Mouse (Mus musculus) CH12.LX (cell line): ENCODE data around the gene Txk. TPM values are rescaled to one million over a fixed set of nuclear protein-coding genes. Genes with fewer than 3 reads are reported as not detected.

Source experiments
- DNase-seq: peaks from one replicate; pipeline ENCODE4 v3.0.0-alpha.2; 2013; ENCODE audit errors: extremely low read depth
- H3K27ac ChIP-seq: 2 replicates; pipeline ENCODE4 v1.5.1; 2012; ENCODE audit warnings: low read depth, mild to moderate bottlenecking, control low read depth, moderate library complexity; ENCODE audit not compliant: insufficient read depth
- H3K27me3 ChIP-seq: replicated peaks from 2 replicates; pipeline ENCODE3; 2012; ENCODE audit warnings: inconsistent platforms
- H3K36me3 ChIP-seq, 2 experiments: replicated peaks in 1 of 2; 2 replicates each; pipeline versions ENCODE3 to v1.6.1; 2012; ENCODE audit warnings: inconsistent platforms in 1 of 2, low read length in 1 of 2, mild to moderate bottlenecking in 1 of 2, mixed read lengths in 1 of 2, moderate library complexity in 1 of 2; ENCODE audit not compliant: control insufficient read depth in 1 of 2, insufficient read depth in 1 of 2
- H3K4me1 ChIP-seq, 2 experiments: 2 replicates each; pipeline ENCODE4 v1.6.1; 2012; ENCODE audit warnings: inconsistent platforms in 1 of 2, moderate library complexity in 1 of 2; ENCODE audit not compliant: insufficient read depth in 2 of 2, control insufficient read depth in 1 of 2
- H3K4me2 ChIP-seq: 2 replicates; pipeline ENCODE4 v1.6.1; 2012; ENCODE audit warnings: low read depth, mild to moderate bottlenecking, control low read depth; ENCODE audit not compliant: poor library complexity, insufficient read depth, severe bottlenecking
- H3K4me3 ChIP-seq, 3 experiments: fragments of 150-350 bp in 1 of 3; sonication (generic) in 1 of 3; replicated peaks in 1 of 3; 2 replicates each; pipeline versions ENCODE3 to v1.5.1; 2011 to 2012; ENCODE audit warnings: low read depth in 2 of 3, low read length in 2 of 3, mild to moderate bottlenecking in 2 of 3, moderate library complexity in 2 of 3, control low read depth in 1 of 3, improper control_type of control experiment in 1 of 3, inconsistent platforms in 1 of 3, mixed read lengths in 1 of 3; ENCODE audit not compliant: poor library complexity in 1 of 3
- H3K79me2 ChIP-seq: replicated peaks from 2 replicates; pipeline ENCODE4 v1.6.1; 2012; ENCODE audit warnings: mild to moderate bottlenecking, moderate library complexity; ENCODE audit not compliant: control insufficient read depth, poor library complexity, insufficient read depth, severe bottlenecking; ENCODE audit errors: extremely low read depth
- H3K9ac ChIP-seq: 2 replicates; pipeline ENCODE4 v1.6.1; 2012; ENCODE audit warnings: low read depth, mild to moderate bottlenecking, control low read depth, moderate library complexity; ENCODE audit not compliant: insufficient read depth
- H3K9me3 ChIP-seq: replicated peaks from 2 replicates; pipeline ENCODE3; 2012; ENCODE audit warnings: low read length, inconsistent platforms, mixed read lengths
- BHLHE40 ChIP-seq: IDR thresholded peaks from 2 replicates; pipeline ENCODE4 v1.6.1; 2011; ENCODE audit warnings: mild to moderate bottlenecking, low read depth, low read length, improper control_type of control experiment
- CHD1 ChIP-seq: IDR thresholded peaks from 2 replicates; pipeline ENCODE4 v1.6.1; 2012; ENCODE audit warnings: low read depth, low read length, improper control_type of control experiment, inconsistent platforms
- CHD2 ChIP-seq: IDR thresholded peaks from 2 replicates; pipeline ENCODE4 v1.6.1; 2011; ENCODE audit warnings: low read length, improper control_type of control experiment
- ETS1 ChIP-seq: conservative IDR thresholded peaks from 2 replicates; pipeline ENCODE4 v1.6.1; 2012; ENCODE audit warnings: low read depth, mild to moderate bottlenecking, inconsistent platforms, low read length, improper control_type of control experiment, moderate library complexity
- GABPA ChIP-seq: IDR thresholded peaks from 2 replicates; pipeline ENCODE4 v1.6.1; 2012; ENCODE audit warnings: low read depth, low read length, improper control_type of control experiment, inconsistent platforms; ENCODE audit not compliant: insufficient replicate concordance
- IRF4 ChIP-seq: IDR thresholded peaks from 2 replicates; pipeline ENCODE4 v1.6.1; 2014; ENCODE audit warnings: low read depth, mild to moderate bottlenecking, inconsistent platforms, low read length, improper control_type of control experiment
- MAFK ChIP-seq: IDR thresholded peaks from 2 replicates; pipeline ENCODE4 v1.6.1; 2011; ENCODE audit warnings: low read length, improper control_type of control experiment; ENCODE audit not compliant: insufficient replicate concordance
- MAX ChIP-seq: IDR thresholded peaks from 2 replicates; pipeline ENCODE4 v1.6.1; 2011; ENCODE audit warnings: low read length, improper control_type of control experiment
- MEF2A ChIP-seq: IDR thresholded peaks from 2 replicates; pipeline ENCODE4 v1.6.1; 2014; ENCODE audit warnings: low read depth, mild to moderate bottlenecking, inconsistent platforms, low read length, improper control_type of control experiment, borderline replicate concordance
- NRF1 ChIP-seq: IDR thresholded peaks from 2 replicates; pipeline ENCODE4 v1.6.1; 2014; ENCODE audit warnings: low read depth, mild to moderate bottlenecking, inconsistent platforms, low read length, improper control_type of control experiment, moderate library complexity
- PAX5 ChIP-seq: IDR thresholded peaks from 2 replicates; pipeline ENCODE4 v1.6.1; 2012; ENCODE audit warnings: low read length, inconsistent platforms, mixed read lengths
- POLR2A ChIP-seq: IDR thresholded peaks from 2 replicates; pipeline ENCODE4 v1.6.1; 2011; ENCODE audit warnings: low read depth, mild to moderate bottlenecking, improper control_type of control experiment, low read length
- RAD21 ChIP-seq: IDR thresholded peaks from 2 replicates; pipeline ENCODE4 v1.6.1; 2011; ENCODE audit warnings: low read depth, mild to moderate bottlenecking, low read length, improper control_type of control experiment, moderate library complexity
- SIN3A ChIP-seq: IDR thresholded peaks from 2 replicates; pipeline ENCODE4 v1.6.1; 2012; ENCODE audit warnings: low read length, improper control_type of control experiment, inconsistent platforms
- SMC3 ChIP-seq: IDR thresholded peaks from 2 replicates; pipeline ENCODE4 v1.6.1; 2011; ENCODE audit warnings: low read depth, low read length, improper control_type of control experiment
- TBP ChIP-seq: conservative IDR thresholded peaks from 2 replicates; pipeline ENCODE4 v1.6.1; 2011; ENCODE audit warnings: low read depth, low read length, improper control_type of control experiment
- USF1 ChIP-seq: IDR thresholded peaks from 2 replicates; pipeline ENCODE4 v1.6.1; 2014; ENCODE audit warnings: low read depth, mild to moderate bottlenecking, inconsistent platforms, low read length, improper control_type of control experiment
- USF2 ChIP-seq: conservative IDR thresholded peaks from 2 replicates; pipeline ENCODE4 v1.6.1; 2011; ENCODE audit warnings: low read depth, low read length, improper control_type of control experiment
- ZKSCAN1 ChIP-seq: IDR thresholded peaks from 2 replicates; pipeline ENCODE4 v1.6.1; 2012; ENCODE audit warnings: low read depth, inconsistent platforms, low read length, improper control_type of control experiment, borderline replicate concordance
- ZNF384 ChIP-seq: IDR thresholded peaks from 2 replicates; pipeline ENCODE4 v1.6.1; 2012; ENCODE audit warnings: low read depth, low read length, improper control_type of control experiment, inconsistent platforms
- dilution Hi-C: fragments of 300-500 bp; cut with MboI; formaldehyde crosslinking; loops from 2 replicates; pipeline ENCODE4 v1.14.3; 2020; ENCODE audit warnings: low sequenced_read_pairs; ENCODE audit not compliant: extremely low pct_unique_long_range_greater_than_20kb, extremely low pct_ligation_motif_present
- in situ Hi-C: fragments of 300-500 bp; cut with MboI; formaldehyde crosslinking; loops from 3 replicates; pipeline ENCODE4 v1.14.3; 2019; ENCODE audit warnings: low sequenced_read_pairs, low pct_ligation_motif_present, low pct_unique_long_range_greater_than_20kb, mixed read lengths
- polyA plus RNA-seq: library from polyadenylated mRNA; unstranded; fragments of >175 nt; gene quantifications from 2 replicates; pipeline ENCODE4 v1.2.1, GENCODE M21; 2012; ENCODE audit warnings: low read depth; ENCODE audit not compliant: insufficient read length
- total RNA-seq, 2 experiments: library from RNA; depleted of rRNA; stranded (reverse); fragments of 300-350 nt in 1 of 2; fragments of >200 nt in 1 of 2; gene quantifications; 2 replicates each; pipeline ENCODE4 v1.2.3; 2012 to 2014

Gene Txk
- total and polyA plus RNA-seq, 3 experiments = 0.08 to 0.11 TPM; not detected in 1

DNA sequence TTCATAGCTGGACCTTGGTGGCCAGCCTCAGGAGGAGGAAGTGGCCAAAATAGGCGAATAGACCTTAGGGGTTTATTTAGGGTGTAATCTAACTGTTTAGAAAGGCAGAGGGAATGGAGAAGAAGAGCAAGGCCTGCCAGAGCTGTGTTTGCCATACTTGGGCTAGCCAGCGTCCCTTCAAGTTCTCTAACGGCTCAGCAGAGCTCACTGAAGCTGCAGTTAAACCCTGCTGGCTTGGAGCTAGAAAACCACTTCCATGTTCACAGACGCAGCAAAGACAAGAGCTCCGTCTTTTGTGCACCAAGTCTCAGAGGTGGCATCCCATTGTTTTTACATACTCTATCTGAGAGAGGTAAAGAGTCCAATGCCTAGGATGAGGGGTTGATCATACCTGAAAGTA, 2.4 kb downstream of the Txk start:
- in situ Hi-C loops = no loop called here
- TF ChIP-seq ZKSCAN1 (no peak), USF2 (no peak), BHLHE40 (no peak), ETS1 (no peak), RAD21 (no peak), MAX (no peak)
- no peak for DNase-seq
- Histone ChIP-seq H3K36me3 (peaks cover 0 to 21% of the 10 kb centered on the region in 2 experiments), H3K9me3 (no peaks in the 10 kb centered on the region), H3K4me3 (no peak overlapping the region), H3K9ac (no peak overlapping the region), H3K4me2 (no peak overlapping the region), H3K79me2 (no peaks in the 10 kb centered on the region), H3K27ac (no peak overlapping the region), H3K27me3 (no peaks in the 10 kb centered on the region), H3K4me1 (peaks cover 0 to 9% of the 10 kb centered on the region in 2 experiments; a peak in 1 of 4 replicates)
- dilution Hi-C loops = no loop called here

GRCm38 (mm10) chr5:72748659-72749265, 3.8 kb downstream of the Txk start:
- dilution Hi-C loops (no loop called here), in situ Hi-C loops (no loop called here)
- Histone ChIP-seq H3K27ac (no peak overlapping the region), H3K9ac (no peak overlapping the region), H3K4me2 (no peak overlapping the region), H3K27me3 (no peaks in the 10 kb centered on the region), H3K9me3 (no peaks in the 10 kb centered on the region), H3K4me3 (no peak overlapping the region), H3K36me3 (peaks cover 0 to 7% of the 10 kb centered on the region in 2 experiments), H3K79me2 (no peaks in the 10 kb centered on the region), H3K4me1 (peaks cover 0 to 9% of the 10 kb centered on the region in 2 experiments; a peak in 1 of 4 replicates)
- no peak for DNase-seq
- TF ChIP-seq ZNF384 (no peak), NRF1 (no peak), CHD1 (no peak), GABPA (no peak), MEF2A (no peak), TBP (no peak), MAFK (no peak), POLR2A (no peak), PAX5 (no peak), ZKSCAN1 (no peak), SMC3 (no peak), USF1 (no peak), RAD21 (no peak), IRF4 (no peak), SIN3A (no peak), CHD2 (no peak)
